Mouse (Mus musculus): ENCODE data around the gene Ndst4.

Ndst4 gene

GRCm38 (mm10) chr3:125722953-125723352 is 319.1 kb downstream of the Ndst4 start:
- no peak for ATAC-seq (ENCODE audit: low TSS enrichment)

- no peak for ATAC-seq (ENCODE audit: low TSS enrichment)
Measured at GRCm38 (mm10) chr3:125734945-125735344, 331.1 kb downstream of the Ndst4 start.

GRCm38 (mm10) chr3:125744468-125745141 is 340.7 kb downstream of the Ndst4 start:
- no peak for ATAC-seq (ENCODE audit: low TSS enrichment)

- ATAC-seq (ENCODE audit: low TSS enrichment), result no peak
Measured at GRCm38 (mm10) chr3:125745142-125745496, 341.2 kb downstream of the Ndst4 start.

- ATAC-seq (ENCODE audit: low TSS enrichment), result no peak
Measured at GRCm38 (mm10) chr3:125746367-125746766, 342.5 kb downstream of the Ndst4 start.

- ATAC-seq (ENCODE audit: low TSS enrichment), result no peak
Measured at GRCm38 (mm10) chr3:125756911-125757310, 353.0 kb downstream of the Ndst4 start.

GRCm38 (mm10) chr3:125760711-125761110 is 356.8 kb downstream of the Ndst4 start:
- ATAC-seq (ENCODE audit: low TSS enrichment), result no peak
